Mouse (Mus musculus): ENCODE results near the gene Farp2. TPM values are rescaled to one million over a fixed set of nuclear protein-coding genes. Genes with fewer than 3 reads are reported as not detected.
"Not testable (repeated sequence)": the region's sequence is repeated elsewhere in the genome, so short reads cannot be mapped to it uniquely, and the experiment has no call there.

Gene Farp2
- polyA plus RNA-seq, 1 experiment = 2.9 TPM

DNA sequence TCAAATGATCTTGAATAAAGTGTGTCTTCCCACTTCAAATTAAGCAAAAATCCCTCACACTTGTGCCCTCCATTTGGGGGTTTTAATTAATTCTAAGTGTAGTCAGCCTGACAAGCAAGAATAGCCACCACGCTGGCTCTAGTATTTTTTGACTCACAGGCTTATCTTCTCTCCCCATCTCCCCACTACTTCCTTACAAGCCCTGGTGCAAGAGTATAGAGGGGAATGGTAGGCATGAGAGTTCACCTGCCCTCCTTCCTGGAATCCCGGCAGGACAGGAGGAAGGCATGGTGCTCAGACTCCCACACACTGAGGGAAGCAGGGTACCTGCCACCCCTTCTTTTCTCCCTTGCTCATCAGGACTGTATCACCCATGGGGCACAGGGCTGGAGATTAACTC is 142.4 kb downstream of the Farp2 start:
- H3K36me3 ChIP-seq (ENCODE audit: control insufficient read depth, insufficient read depth, low read length) = no peaks in the 10 kb centered on the region
- H3K27ac ChIP-seq (ENCODE audit: control insufficient read depth, insufficient read depth, low read depth, low read length) = no peak overlapping the region
- TF ChIP-seq POLR2A (IDR thresholded peaks at IDR 0.05; ENCODE audit: control insufficient read depth, low read depth, low read length) (no peak), CTCF (IDR thresholded peaks at IDR 0.05; ENCODE audit: control insufficient read depth, insufficient read depth, insufficient replicate concordance, low read depth, low read length) (no peak)

GRCm38 (mm10) chr1:93654798-93655197 is 142.9 kb downstream of the Farp2 start:
- Histone ChIP-seq H3K4me3 (ENCODE audit: control insufficient read depth, low read depth, low read length) (no peak overlapping the region), H3K4me1 (ENCODE audit: control insufficient read depth, insufficient read depth, low read length) (no peaks in the 10 kb centered on the region), H3K27ac (ENCODE audit: control insufficient read depth, insufficient read depth, low read depth, low read length) (no peak overlapping the region), H3K36me3 (ENCODE audit: control insufficient read depth, insufficient read depth, low read length) (no peaks in the 10 kb centered on the region), H3K27me3 (ENCODE audit: control insufficient read depth, insufficient read depth, low read length) (no peaks in the 10 kb centered on the region)
- TF ChIP-seq POLR2A (IDR thresholded peaks at IDR 0.05; ENCODE audit: control insufficient read depth, low read depth, low read length) = no peak
- TF ChIP-seq CTCF (IDR thresholded peaks at IDR 0.05; ENCODE audit: control insufficient read depth, insufficient read depth, insufficient replicate concordance, low read depth, low read length) = no peak

More for the DNA sequence above, 142.4 kb downstream of the Farp2 start:
- Histone ChIP-seq H3K4me1 (ENCODE audit: control insufficient read depth, insufficient read depth, low read length) (no peaks in the 10 kb centered on the region), H3K4me3 (ENCODE audit: control insufficient read depth, low read depth, low read length) (no peak overlapping the region), H3K27me3 (ENCODE audit: control insufficient read depth, insufficient read depth, low read length) (no peaks in the 10 kb centered on the region)

DNA sequence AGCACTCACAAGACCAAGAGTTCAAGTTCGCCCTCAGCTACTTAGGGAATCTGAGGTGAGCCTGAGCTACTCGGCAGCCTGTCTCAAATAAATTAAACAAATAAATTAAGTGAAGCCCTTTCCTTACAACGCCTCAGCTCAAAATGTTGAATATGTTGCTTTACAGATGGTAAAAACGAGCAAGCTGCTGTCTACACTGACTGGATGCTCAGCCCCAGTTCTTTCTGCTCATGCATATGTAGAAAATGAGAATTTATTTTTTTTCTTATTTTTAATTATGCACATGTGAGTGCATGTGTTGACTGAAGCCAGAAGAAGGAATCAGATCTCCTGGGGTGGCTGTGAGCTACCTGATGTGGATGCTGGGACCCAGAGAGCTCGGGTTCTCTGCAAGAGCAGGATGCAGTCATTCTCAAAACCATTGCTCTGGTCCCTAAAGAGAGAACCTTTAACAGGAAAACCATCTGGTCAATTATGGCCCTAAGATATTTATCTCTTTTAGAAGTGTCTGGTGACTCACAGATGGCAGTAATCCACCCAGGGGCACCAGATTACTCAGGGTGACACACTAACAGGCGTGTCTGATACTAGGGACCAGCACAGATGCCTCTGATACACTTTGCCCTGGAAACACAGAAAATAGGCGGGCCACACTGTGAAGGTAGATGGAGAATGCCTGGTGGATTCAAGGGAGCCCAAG is 144.6 kb downstream of the Farp2 start:
- TF ChIP-seq CTCF (IDR thresholded peaks at IDR 0.05; ENCODE audit: control insufficient read depth, insufficient read depth, insufficient replicate concordance, low read depth, low read length) (no peak), POLR2A (IDR thresholded peaks at IDR 0.05; ENCODE audit: control insufficient read depth, low read depth, low read length) (no peak)
- Histone ChIP-seq H3K4me1 (ENCODE audit: control insufficient read depth, insufficient read depth, low read length) (no peaks in the 10 kb centered on the region), H3K27me3 (ENCODE audit: control insufficient read depth, insufficient read depth, low read length) (no peaks in the 10 kb centered on the region), H3K36me3 (ENCODE audit: control insufficient read depth, insufficient read depth, low read length) (no peaks in the 10 kb centered on the region), H3K4me3 (ENCODE audit: control insufficient read depth, low read depth, low read length) (no peak overlapping the region), H3K27ac (ENCODE audit: control insufficient read depth, insufficient read depth, low read depth, low read length) (no peak overlapping the region)

GRCm38 (mm10) chr1:93657025-93657360 is 145.1 kb downstream of the Farp2 start:
- TF ChIP-seq CTCF (IDR thresholded peaks at IDR 0.05; ENCODE audit: control insufficient read depth, insufficient read depth, insufficient replicate concordance, low read depth, low read length) = no peak
- no peak for TF ChIP-seq POLR2A (IDR thresholded peaks at IDR 0.05; ENCODE audit: control insufficient read depth, low read depth, low read length)
- no peak overlapping the region for H3K4me3 ChIP-seq (ENCODE audit: control insufficient read depth, low read depth, low read length)
- no peak overlapping the region for H3K27ac ChIP-seq (ENCODE audit: control insufficient read depth, insufficient read depth, low read depth, low read length)
- H3K4me1 ChIP-seq (ENCODE audit: control insufficient read depth, insufficient read depth, low read length) = no peaks in the 10 kb centered on the region
- no peaks in the 10 kb centered on the region for H3K36me3 ChIP-seq (ENCODE audit: control insufficient read depth, insufficient read depth, low read length)
- no peaks in the 10 kb centered on the region for H3K27me3 ChIP-seq (ENCODE audit: control insufficient read depth, insufficient read depth, low read length)

DNA sequence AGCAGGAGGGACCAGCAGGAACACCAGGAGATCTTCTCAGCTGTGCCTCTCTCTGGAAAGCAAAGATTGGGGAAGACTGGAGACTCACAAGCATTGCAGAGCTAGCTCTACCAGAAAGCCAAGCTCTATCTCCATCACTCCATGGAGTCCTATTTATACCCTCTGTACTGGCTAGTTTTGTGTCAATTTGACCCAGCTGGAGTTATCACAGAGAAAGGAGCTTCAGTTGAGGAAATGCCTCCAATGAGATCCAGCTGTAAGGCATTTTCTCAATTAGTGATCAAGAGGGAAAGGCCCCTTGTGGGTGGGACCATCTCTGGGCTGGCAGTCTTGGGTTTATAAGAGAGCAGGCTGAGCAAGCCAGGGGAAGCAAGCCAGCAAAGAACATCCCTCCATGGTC is 146.7 kb downstream of the Farp2 start, which contains the start of gene Stk25:
Stk25 (minus strand) TSS at position 101 of the 400 bp plus-strand sequence.
- H3K4me3 ChIP-seq (ENCODE audit: control insufficient read depth, low read depth, low read length); H3K27me3 ChIP-seq (ENCODE audit: control insufficient read depth, insufficient read depth, low read length); H3K27ac ChIP-seq (ENCODE audit: control insufficient read depth, insufficient read depth, low read depth, low read length); H3K36me3 ChIP-seq (ENCODE audit: control insufficient read depth, insufficient read depth, low read length); H3K4me1 ChIP-seq (ENCODE audit: control insufficient read depth, insufficient read depth, low read length): not testable (repeated sequence)

GRCm38 (mm10) chr1:93667760-93668400 is 156.0 kb downstream of the Farp2 start:
- Histone ChIP-seq H3K4me3 (ENCODE audit: control insufficient read depth, low read depth, low read length) (peak overlapping the region; percentile 2), H3K27me3 (ENCODE audit: control insufficient read depth, insufficient read depth, low read length) (no peaks in the 10 kb centered on the region), H3K27ac (ENCODE audit: control insufficient read depth, insufficient read depth, low read depth, low read length) (peak overlapping the region; percentile 30), H3K4me1 (ENCODE audit: control insufficient read depth, insufficient read depth, low read length) (peaks cover 19% of the 10 kb centered on the region), H3K36me3 (ENCODE audit: control insufficient read depth, insufficient read depth, low read length) (no peaks in the 10 kb centered on the region)
- no peak for TF ChIP-seq POLR2A (IDR thresholded peaks at IDR 0.05; ENCODE audit: control insufficient read depth, low read depth, low read length)
- TF ChIP-seq CTCF (IDR thresholded peaks at IDR 0.05; ENCODE audit: control insufficient read depth, insufficient read depth, insufficient replicate concordance, low read depth, low read length) = no peak

DNA sequence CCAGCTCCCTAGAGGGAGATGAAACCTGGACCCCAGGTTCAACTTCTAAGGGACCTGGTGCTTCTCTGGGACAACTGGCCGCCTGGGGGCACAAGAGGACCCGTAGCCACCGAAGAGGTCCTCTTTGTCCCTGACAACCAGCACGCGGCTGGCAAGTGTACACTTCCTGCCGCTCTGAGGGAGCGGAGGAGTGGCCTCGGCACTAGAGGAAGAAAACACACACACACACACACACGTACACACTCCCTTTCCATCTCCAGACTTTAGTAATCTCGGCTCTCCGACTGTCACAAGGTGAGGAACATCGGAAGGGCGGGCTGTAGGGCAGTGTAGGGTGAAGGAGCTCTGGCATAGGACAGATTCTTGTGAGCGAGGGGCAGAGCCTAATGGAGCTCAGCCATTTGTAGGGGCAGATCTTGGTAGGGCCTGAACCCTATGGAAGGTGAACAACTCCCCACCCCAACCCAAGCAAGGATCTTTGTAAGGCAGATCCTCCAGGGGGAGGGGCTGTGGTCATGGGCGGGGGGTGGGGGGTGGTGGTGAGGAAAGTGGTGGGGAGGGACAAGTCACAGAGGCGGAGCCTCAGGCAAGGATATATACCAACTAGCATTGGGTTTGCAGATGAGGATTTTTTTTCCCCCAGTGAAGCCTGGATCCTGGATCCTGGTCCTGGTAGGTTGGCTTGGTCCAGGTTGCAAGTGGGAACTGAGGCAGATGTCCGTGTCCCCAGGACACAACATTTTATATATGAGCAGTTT is 157.1 kb downstream of the Farp2 start:
- H3K4me1 ChIP-seq (ENCODE audit: control insufficient read depth, insufficient read depth, low read length) = peaks cover 19% of the 10 kb centered on the region
- TF ChIP-seq CTCF (IDR thresholded peaks at IDR 0.05; ENCODE audit: control insufficient read depth, insufficient read depth, insufficient replicate concordance, low read depth, low read length) (peak; percentile 37; the same call in 1 of the 2 replicates), POLR2A (IDR thresholded peaks at IDR 0.05; ENCODE audit: control insufficient read depth, low read depth, low read length) (peak; percentile 52; the same call in 1 of the 2 replicates)
- peak overlapping the region; percentile 83 for H3K27ac ChIP-seq (ENCODE audit: control insufficient read depth, insufficient read depth, low read depth, low read length)
- peak overlapping the region; percentile 87 for H3K4me3 ChIP-seq (ENCODE audit: control insufficient read depth, low read depth, low read length)
- H3K27me3 ChIP-seq (ENCODE audit: control insufficient read depth, insufficient read depth, low read length) = no peaks in the 10 kb centered on the region
- H3K36me3 ChIP-seq (ENCODE audit: control insufficient read depth, insufficient read depth, low read length) = no peaks in the 10 kb centered on the region

Measured in testis, adult 2 months (tissue).